Mouse (Mus musculus): ENCODE results near the gene Efemp2.
A peak's percentile ranks its signal among the peaks of the same experiment; 100 is the strongest.

Efemp2 gene

DNA sequence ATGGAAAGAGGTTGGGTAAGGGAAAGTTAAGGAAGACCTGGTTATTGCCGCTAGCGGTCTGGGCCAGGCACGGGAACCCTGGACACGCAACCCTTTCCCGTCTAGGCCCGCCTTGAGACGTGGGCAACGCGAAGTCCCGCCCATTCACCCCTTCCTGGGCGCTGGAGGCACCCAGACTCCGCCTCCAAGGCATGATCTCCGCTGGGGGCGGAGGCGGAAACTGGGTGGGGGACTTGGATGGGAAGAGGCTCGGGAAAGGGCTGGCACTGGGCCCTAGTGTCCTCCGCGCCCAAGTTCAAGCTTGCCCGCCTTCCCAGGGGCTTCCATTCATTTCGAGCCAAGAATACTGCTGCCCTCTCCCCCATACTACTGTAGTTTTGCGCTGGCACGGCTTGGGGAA, at the start of gene Efemp2:
TSS of gene Efemp2 (plus strand) at position 235 of the 400 bp plus-strand sequence.
- DNase-seq (ENCODE audit: low read depth) = no peak

DNA sequence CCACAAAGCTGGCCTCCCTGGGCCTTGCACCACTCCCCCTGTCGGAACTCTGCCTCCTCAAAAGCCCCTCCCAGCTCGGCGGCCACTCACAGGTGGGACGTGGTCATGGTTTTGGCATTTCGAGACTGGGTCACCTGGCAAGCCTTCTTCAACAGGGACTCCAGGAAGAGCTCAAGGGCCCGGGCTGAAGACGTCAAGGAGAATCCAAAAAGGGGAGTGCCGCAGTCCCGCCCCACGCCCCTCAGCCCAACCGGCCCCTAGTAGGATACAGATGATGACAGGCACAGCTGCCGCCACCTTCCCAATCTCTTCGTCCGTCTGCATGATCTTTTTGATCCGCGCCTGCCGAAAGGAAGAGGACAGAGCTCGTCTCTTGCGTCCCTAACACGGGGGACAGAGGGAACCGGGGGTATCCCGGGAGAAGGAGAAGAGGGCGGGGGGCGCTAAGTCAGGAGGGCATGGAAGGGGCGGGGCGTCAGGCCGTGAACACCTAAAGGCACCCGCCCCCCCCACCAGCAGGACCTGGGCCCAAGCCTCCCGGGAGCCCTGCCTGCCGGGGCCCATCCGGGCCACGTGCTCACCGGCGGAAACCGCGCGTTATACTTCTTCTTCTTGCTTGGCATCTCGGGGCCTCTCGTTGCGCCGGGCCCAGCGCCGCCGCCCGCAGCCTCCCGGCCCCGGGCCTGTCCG, 49.5 kb upstream of the Efemp2 start:
- DNase-seq (ENCODE audit: low read depth) = peak; percentile 71

DNA sequence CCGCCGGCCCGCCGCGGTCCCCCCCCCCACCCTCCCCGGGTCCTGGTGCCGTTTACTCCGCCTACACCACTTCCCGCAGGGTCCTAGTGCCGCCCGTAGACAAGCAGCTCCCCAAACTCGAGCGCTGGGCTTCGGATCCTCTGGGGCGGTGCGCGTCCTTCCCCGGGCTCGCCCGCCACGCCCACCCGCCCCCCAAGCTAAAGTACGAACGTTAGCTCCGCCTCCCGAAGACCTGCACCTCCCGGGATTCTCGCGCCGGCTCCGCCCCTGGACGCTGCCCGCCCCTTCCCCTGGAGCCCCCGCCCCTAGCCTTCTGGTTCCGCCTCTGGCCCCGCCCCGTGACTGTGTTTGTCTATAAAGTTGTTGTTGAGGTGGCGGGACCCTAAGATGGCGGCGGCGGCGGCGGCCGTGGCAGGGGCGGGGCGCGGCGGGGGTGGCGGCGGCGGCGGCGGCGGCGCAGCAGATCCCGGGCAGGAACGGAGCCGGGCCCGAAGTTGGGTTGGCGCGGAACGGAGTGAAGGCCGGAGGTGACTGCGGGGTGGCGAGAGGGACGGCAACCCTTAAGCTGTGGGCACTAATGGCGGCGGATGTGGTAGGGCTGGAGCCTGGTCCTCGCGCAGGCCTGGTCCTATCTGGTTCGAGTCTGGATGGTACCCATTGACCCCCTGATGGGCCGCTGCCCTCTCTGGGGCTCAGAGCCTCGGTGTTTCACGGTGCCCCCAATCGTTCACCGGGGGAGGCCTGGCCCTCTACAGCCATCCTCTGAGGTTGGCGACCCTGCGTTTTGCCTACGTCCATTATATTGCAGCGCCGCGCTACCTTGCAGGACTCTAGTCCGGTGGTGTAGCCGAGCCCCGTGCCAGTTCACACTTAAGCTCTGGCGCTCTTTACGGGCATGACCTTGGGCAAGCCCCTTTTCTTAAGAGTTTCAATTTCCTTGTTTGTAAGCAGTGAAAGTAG, 48.7 kb upstream of the Efemp2 start, which contains the start of the genes Drap1 and AI837181:
TSS of gene Drap1 (minus strand) at position 198 of the 960 bp plus-strand sequence.
TSS of gene AI837181 (plus strand) at position 363 of the 960 bp plus-strand sequence.
- peak; percentile 98 for DNase-seq (ENCODE audit: low read depth)

DNA sequence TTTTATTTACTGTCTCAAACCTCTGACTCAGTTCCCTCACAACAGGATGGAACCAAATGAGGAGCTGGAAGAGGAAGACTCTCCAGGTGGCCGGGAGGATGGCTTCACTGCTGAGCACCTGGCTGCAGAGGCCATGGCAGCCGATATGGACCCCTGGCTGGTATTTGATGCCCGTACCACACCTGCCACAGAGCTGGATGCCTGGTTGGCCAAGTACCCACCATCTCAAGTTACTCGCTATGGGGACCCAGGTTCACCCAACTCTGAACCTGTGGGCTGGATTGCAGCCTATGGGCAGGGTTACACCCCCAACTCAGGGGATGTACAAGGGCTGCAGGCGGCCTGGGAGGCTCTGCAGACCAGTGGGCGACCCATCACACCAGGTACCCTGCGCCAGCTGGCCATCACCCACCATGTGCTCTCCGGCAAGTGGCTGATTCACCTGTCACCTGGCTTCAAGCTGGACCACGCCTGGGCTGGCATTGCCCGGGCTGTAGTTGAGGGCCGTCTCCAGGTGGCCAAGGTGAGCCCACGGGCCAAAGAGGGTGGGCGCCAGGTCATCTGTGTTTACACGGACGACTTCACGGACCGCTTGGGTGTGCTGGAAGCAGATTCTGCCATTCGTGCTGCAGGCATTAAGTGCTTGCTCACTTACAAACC, 47.7 kb upstream of the Efemp2 start:
- no peak for DNase-seq (ENCODE audit: low read depth)

DNA sequence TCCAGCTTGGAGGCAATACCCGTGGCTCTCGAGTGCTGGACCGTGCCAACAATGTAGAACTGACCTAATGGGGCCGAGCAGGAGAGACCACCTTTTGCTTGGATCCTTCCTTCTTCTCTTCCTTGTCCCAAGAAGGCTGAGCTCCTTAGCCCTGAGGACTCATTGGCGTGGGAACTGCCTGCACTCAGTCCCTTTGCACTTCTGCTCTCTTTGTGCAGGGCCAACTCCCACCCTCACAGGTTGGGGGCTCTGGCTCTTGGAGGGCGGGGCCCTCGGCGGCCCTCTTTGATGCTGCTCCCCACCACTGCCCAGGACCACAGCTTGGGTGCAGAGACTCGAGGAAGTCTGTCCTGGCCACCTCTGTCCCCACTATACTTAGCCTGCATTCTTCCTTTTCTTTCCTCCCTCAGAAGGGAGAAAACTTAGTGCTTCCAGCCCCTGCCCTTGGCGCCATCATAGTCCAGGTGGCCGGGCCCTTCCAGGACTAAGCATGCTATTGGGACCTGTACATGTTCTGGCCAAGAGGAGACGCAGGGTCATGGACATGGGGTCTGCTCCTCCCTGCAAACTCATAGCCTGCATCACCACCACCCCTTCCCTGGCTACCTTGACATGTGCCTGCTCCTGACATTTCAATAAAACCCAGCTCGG, 47.0 kb upstream of the Efemp2 start:
- no peak for DNase-seq (ENCODE audit: low read depth)

DNA sequence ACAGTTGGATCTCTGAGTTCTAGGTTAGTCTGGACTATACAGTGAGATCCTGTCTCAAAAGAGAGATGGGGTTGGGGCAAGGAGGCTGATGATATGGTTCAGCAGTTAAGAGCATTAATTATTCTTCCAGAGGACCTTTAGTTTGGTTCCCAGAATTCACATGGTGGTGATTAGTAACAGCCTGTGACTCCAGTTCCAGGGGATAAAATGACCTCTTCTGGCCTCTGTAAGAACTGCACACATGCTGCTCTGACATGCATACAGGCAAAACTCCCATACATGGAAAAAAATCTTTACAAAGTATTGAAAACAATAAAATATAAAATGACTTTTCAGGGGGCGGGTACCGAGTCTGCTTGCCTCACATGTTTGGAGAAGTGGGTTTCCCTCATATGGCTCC, 45.7 kb upstream of the Efemp2 start:
- DNase-seq (ENCODE audit: low read depth) = peak; percentile 75

DNA sequence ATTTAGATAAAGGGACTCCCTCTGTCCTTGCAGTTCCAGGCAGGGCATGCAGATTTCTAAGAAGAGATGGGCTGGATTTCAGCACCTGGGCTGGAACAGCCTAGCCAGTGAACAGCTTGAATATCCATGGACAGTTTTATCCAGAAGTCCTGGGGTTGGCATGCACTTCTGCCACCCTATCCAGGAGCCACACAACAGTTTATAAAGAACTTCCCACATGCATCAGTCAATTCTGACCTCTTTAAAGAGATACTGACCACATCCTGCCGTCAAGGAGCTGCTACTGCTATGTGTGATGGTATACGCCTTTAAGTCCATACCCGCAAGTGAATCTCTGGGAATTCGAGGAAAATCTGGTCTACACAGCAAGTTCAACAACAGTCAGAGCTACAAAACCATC, 44.5 kb upstream of the Efemp2 start:
- no peak for DNase-seq (ENCODE audit: low read depth)

DNA sequence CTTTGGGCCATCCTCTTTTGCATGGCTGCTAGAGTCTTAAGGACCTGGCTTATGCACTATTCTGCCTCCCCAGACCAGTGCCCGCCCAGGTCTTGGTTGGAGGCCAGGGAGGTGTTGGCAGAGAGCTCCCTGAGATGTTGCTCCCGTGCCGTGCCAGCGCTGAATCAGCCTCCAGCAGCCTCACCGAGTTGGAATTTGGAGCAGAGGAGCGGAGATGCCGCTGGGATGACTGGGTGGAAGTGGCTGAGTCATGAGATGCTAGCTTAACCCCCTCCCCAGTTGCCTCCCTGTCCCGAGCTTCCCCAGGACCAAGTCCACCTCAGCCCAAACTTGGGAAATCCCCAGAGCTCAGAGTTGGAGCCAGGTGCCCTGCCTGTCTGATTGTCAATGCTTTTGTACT, 43.9 kb upstream of the Efemp2 start:
- DNase-seq (ENCODE audit: low read depth) = no peak

DNA sequence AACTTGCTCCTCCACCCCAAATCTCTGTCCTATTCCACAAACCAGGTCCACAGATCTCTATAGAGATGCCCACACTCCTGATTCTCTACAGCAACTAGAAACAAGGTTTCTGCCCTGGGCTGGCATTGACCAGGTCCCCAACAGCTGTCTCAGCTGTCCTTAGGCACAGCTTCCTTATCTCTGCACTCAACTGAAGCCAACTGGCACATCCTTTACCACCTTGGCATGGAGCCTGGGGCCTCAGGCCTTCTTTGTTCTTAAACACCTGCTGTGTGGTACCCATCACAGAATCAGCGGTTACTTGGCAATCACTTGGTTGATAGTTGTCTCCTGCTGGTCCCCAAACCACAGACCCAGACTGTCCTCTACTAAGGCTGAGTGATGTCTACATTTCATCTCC, 43.3 kb upstream of the Efemp2 start:
- no peak for DNase-seq (ENCODE audit: low read depth)

DNA sequence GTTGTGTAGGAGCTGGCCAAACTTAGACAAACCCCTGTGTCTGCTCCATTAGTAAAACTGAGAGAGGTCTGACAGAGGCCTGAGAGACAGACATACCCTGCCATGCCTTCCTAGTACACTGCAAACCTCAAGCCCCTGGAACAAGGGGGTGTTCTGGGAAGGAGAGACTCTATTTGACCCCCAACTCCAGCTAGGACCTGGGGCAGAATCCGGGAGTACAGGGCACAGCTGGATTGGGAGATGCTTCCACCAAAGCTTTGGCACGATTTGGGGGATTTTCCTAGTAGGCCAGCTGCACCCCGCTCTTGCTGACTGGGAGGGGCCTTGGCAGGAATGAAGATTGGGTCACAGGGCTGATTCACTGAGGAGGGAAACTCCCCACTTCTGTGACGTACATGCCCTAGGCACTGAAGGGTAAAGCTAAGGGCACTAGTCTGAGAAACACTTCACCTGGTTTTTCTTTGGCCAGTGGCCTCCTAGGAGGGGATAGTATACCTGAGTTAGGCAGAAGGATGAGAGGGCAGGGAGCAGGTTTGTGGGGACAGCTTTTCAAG, 41.8 kb upstream of the Efemp2 start:
- DNase-seq (ENCODE audit: low read depth) = no peak

DNA sequence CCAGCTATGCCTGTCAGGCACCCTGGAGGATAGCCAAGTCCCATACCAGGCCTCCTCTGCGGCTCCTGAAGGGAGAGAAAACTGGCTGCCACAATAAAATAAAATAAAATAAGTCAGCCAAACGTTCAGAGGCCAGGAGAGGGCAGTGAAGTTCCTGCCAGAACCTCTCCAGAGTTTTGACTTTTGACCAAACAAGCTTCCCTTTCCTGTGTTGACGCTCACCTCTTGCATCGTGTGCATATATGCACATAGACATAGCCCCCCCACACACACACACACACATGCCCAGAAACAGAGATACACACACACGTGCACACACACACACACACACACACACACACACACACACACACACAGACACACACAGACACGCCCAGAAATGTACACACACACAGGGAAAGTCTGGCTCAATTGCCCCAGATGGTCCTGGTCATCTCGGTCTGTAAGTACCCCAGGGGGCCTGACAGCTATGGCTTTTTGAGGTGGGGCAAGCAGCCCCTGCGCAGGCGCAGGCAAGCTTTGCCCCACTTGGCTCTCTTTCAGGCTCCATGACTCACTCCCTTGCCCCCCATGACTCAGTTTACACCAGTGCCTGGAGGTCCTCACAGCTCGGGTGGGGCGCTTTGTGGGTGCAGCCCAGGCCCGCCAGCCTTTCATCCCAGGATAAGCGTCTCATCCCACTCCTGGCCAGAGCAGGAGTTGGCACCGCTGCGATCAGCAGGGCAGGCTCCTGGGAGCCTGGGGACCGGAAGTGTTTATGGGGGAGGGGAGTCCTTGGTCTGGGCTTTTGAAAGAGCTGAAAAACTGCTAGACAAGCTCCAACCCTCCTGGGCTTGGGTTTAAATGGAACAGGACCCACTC, 40.5 kb upstream of the Efemp2 start:
- DNase-seq (ENCODE audit: low read depth) = peak; percentile 91

DNA sequence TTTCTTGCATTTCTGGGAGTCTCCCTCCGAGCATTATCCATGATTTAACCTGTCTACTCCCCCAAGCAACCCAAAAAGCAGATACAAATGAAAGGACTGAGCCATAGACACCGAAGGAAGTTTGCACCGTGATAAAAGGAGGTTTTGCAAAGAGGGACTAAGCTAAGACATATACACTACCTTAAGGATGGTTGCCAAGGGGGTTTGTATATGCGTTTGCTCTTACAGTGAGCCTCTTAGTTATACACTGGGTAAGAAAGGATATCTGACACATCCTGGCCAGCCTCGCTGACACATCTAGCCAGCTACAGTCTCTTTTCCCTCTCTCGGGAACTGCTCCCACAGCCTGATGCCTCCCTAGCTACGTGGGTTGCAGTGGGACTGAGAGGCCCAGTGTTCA, 39.8 kb upstream of the Efemp2 start:
- DNase-seq (ENCODE audit: low read depth) = no peak

DNA sequence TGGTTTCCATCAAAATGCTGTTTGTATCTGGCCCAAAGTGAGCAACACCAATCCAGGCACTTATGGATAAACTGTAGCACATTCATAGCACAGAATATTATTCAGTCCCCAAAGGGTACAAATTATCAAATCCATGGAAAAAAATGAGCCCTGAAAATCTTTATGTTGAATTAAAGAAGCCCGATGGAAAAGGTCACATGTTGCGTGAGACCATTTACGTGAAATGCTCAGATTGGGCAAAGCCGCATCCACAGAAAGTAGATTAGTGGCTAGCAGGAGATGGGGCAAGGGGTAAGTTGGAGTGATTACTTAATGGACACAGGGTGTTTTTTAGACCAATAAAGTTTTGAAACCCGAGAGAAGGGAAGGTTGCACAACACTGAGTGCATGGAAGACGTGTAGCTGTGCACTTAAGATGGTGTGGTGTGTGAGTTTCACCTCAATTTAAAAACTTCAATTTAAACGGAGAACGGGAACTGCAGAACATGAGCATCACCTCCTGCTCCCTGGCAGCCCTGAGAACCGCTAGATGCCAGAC, 29.3 kb upstream of the Efemp2 start:
- DNase-seq (ENCODE audit: low read depth) = peak; percentile 81

DNA sequence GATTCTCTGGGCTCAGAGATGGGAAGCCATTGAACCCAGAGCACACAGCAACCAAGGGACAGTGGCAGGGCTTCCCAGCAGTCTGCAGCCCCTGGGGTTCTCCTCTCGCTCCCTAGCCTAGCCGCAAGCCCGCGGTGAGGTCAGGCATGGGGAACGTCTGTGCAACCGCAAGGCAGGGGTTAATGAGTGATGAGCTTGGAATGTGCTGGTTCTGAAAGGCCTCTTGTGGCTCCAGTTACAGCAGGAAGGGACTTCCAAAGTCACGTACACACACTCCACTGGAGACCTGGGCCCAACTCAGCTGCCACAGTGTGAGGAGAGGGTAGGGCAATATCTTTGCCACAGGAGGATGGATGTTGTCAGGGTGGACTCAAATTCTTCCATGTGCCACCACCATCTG, 28.8 kb upstream of the Efemp2 start:
- DNase-seq (ENCODE audit: low read depth) = no peak

DNA sequence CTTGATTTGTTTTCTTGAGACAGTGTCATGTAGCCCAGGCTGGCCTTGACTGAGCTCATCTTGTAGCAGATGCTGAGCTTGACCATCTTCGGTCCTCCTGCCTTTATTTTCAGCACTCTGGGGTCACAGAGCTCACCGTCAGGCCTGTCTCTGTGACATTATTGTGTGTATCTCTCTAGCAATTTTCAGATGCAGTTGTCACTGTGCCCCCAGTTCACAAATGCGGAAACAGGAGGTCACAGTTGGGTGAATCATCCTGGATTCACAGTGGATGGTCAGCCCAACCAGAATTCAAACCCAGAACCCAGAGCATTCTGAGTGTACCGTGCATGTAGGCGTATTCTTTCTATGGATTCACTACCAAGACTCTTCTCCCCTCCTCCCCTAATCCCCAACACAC, 28.0 kb upstream of the Efemp2 start:
- DNase-seq (ENCODE audit: low read depth) = no peak

DNA sequence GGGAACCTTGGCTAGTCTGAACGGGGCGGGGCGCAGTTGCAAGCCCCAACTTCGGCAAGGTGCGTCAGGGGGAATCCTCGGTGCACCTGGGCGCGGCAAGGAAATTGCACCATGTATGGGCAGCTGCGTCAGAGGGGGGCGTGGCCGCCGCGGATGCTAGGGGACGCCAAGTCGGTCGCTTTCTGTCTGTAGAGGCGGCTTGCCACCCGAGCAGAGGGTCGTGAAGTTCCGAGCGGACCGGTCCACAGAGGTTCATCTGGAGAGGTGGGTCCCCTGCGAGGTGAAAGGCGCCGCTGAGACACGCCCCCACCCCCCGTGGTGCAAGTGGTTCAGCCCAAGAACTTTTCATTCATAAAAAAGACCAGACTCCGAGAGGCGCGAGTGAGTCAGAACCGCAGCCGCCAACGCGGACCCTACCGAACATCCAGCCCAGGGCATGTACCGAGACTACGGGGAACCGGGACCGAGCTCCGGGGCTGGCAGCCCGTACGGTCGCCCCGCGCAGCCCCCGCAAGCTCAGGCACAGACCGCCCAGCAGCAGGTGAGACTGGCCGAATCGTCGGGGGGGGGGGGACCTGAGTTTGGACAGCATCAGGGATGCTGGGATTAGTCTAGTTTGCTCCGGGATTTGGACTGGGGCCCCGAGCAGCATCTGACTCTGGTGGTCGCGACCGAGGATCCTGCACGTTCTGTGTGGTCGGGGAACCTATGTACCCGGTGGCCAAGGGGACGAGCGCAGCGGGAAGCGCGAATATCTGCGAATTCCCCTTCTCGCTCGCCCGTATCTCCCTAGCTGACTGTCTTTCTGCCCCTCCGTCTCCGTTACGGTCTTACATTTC, 26.0 kb upstream of the Efemp2 start, which contains the start of gene Fosl1:
TSS of gene Fosl1 (plus strand) at position 33 of the 839 bp plus-strand sequence.
- peak; percentile 85 for DNase-seq (ENCODE audit: low read depth)

DNA sequence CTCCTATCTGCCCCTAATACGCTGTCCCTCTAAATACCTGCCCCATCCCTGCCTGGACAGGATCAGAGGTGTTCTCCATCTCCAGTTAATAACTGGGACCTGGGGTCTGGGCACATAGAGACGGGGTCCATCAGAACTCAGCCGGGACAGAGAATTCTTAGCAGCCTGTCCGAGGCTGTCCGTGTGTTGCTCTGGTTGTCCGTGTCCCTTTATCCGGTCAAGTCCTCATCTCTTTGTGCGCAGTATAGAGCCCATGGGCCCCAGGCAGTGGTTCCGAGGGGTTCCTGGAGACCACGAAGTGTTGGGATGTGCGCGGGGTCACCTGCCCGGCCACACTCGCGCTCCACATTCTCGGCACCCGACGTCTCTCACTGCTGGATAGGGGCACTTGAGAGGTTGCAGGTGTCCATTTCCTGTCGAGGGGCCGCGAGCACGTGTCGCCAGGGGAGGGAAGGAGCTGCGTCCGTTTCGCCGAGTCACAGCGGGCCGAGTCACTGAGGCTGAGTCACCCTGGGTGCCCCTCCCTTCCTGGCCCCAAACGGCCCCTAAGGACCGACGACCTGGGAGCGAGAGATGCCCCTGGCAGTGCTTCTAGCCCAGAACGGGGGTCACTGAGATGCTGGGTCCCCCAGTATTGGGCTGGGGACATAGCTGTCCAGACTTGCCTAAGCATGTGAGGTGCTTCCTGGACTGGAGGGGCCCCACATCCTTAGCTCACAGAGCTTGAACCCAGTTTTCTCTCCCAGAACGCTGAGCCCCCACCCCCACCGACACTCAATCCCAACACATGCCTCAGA, 25.2 kb upstream of the Efemp2 start:
- peak; percentile 84 for DNase-seq (ENCODE audit: low read depth)

DNA sequence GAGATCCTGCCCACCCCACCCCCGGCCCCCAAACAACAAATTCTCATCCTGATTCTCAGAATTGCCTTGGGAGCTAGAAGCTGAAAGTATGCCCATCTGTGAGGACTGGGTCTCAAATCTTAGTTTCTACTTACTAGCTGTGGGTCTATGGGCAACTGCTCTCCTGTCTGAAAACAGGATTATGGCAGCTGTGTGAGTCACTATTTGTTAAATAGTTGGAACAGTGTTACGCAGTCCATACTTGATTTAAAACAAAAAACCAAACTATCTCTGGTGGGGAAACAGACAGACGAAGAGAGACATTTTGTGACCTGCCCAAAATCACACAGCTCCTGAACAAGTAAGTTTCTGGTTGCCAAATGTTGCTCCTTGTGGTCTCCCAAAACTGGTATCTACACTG, 24.1 kb upstream of the Efemp2 start:
- no peak for DNase-seq (ENCODE audit: low read depth)

DNA sequence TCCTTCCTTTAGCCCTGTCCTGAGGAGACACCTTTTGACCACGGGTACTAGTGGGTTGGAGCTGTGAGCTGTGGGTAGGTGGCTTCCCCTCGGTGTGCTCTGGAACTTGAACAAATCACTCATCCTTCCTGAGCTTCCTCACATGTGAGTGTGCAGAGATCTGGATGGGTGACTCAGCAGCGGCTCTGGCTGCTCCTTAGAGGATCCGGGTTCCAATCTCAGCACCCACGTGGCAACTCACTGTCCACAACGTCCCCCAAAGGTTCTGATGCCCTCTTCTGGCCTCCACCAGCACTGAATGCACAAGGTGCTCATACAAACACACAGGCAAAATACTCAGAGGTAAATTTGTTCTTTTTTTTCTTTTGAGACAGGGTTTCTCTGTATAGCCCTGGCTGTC, 22.0 kb upstream of the Efemp2 start:
- peak; percentile 56 for DNase-seq (ENCODE audit: low read depth)

Measured in 416B (cell line).